Comparison of ENCODE assay signal across 20 mouse cellular contexts in genomic region chr11:8697670-8698069, GRCm38 (mm10).
"Had no signal": no experiment of that assay in that cellular context is flagged by ENCODE, and none has a peak within 500 bp of the region (broad histone marks: within the 10 kb centered on the region; RNA-seq: fewer than 3 reads in every experiment).

No protein-coding gene starts in this region.

- H3K27me3 ChIP-seq: limb, embryonic 12.5 days; limb, embryonic 15.5 days; midbrain, embryonic 13.5 days had no signal

- H3K27ac ChIP-seq: limb, embryonic 12.5 days; limb, embryonic 15.5 days; liver, embryonic 14.5 days; macrophage; midbrain, embryonic 10.5 days; midbrain, embryonic 13.5 days; stomach, postnatal 0 days had no signal

- H3K9me3 ChIP-seq: limb, embryonic 15.5 days; midbrain, embryonic 10.5 days; midbrain, embryonic 13.5 days had no signal

- H3K4me3 ChIP-seq: limb, embryonic 12.5 days; limb, embryonic 15.5 days; megakaryocyte, embryonic 14.5 days; midbrain, embryonic 10.5 days; midbrain, embryonic 13.5 days had no signal

- H3K9ac ChIP-seq: limb, embryonic 12.5 days; limb, embryonic 15.5 days; liver, embryonic 14.5 days; liver, postnatal 0 days; lung, embryonic 14.5 days; midbrain, embryonic 13.5 days had no signal

- H3K4me1 ChIP-seq: megakaryocyte, embryonic 14.5 days had no signal

- H3K36me3 ChIP-seq: limb, embryonic 12.5 days; limb, embryonic 15.5 days; midbrain, embryonic 10.5 days; midbrain, embryonic 13.5 days had no signal

- H3K4me2 ChIP-seq: limb, embryonic 12.5 days; limb, embryonic 15.5 days; liver, embryonic 11.5 days; lung, embryonic 14.5 days; midbrain, embryonic 13.5 days had no signal

- DNase-seq: kidney, adult 18-20 months; left cerebral cortex, postnatal 4 days; liver, postnatal 0 days; lung, embryonic 14.5 days; thymus, adult 2 months; thymus, postnatal 14 days; thymus, postnatal 4 days had no signal

- ATAC-seq: inflammation-experienced regulatory T-cells, adult 6 months; intestine, embryonic 16.5 days; liver, postnatal 0 days; lung, postnatal 0 days; midbrain, embryonic 13.5 days; midbrain, embryonic 16.5 days had no signal
